Mouse (Mus musculus): Measurements from ENCODE around the gene Tgm4.
A peak's percentile ranks its signal among the peaks of the same experiment; 100 is the strongest.

Gene Tgm4

GRCm38 (mm10) chr9:123034426-123034825 is at the start of gene Tgm4:
Gene Tgm4, plus strand, starts transcription at chr9:123034726.
- no peak for DNase-seq (ENCODE audit: low spot score)

DNA sequence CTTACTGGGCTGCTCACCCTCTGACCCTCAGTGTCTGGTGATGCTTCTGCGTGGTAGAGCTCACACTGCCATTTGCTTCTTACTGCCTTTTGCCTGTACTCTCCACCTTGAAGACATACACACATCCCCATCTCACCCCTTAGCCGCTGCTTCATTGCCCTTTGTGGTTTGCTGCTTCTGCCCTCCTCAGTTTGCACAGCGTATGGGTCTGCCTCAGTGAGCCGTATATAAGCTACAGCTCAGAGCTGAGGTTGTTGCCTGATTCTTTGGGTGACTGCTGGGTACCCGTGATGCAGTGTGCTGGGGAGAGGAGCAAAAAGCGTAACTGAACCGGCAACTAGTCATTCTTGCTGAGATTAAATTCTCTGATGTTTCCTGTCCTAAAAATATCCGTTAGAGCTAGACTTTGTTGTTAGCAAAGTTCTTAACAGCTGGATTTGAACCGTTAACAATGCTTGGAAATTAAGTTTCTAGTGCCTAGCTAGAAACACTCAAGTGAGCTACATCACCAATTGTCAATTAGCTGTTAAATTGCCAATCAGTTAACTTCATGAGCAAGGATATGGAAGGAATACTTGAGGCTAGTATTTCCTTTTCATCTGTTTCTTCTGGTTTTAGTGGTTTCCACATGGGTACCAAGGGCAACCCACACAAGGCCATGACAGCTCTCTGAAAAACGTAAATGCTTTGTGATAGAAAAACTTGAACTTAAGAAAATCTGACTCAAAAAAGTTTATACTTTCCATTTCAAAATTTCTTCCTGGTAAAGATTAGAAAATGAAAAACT is 35.9 kb upstream of the Tgm4 start:
- DNase-seq (ENCODE audit: low spot score) = no peak

GRCm38 (mm10) chr9:122999193-122999586 is 35.3 kb upstream of the Tgm4 start:
- no peak for DNase-seq (ENCODE audit: low spot score)

DNA sequence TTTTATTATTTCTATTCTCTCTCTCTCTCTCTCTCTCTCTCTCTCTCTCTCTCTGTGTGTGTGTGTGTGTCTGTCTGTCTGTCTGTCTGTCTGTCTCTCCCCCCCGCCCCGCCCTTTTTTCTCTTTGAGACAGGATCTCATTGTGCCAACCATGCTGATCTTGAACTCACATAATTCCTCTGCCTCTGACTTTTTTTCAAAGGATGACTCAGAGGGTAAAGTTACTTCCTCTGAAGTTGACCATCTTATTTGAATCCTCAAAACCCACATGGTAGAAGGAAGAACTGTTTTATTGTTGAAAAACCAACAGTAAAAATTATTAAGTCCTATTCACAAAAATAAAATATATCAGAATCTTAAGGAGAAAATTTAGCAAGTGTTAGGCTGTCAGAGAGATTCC is 29.8 kb upstream of the Tgm4 start:
- DNase-seq (ENCODE audit: low spot score) = no peak

- DNase-seq (ENCODE audit: low spot score) = no peak
Measured at GRCm38 (mm10) chr9:123006071-123006470, 28.5 kb upstream of the Tgm4 start.

- peak; percentile 74 for DNase-seq (ENCODE audit: low spot score)
Measured at GRCm38 (mm10) chr9:123020995-123021631, 13.4 kb upstream of the Tgm4 start, which contains the start of gene Tmem42. Gene Tmem42, plus strand, starts transcription at chr9:123021326.

- DNase-seq (ENCODE audit: low spot score) = no peak
Measured at GRCm38 (mm10) chr9:123021636-123022379, 12.7 kb upstream of the Tgm4 start.

GRCm38 (mm10) chr9:123024201-123024600 is 10.3 kb upstream of the Tgm4 start:
- DNase-seq (ENCODE audit: low spot score) = no peak

- no peak for DNase-seq (ENCODE audit: low spot score)
Measured at GRCm38 (mm10) chr9:123031496-123032246, 2.9 kb upstream of the Tgm4 start.

- DNase-seq (ENCODE audit: low spot score) = no peak
Measured at GRCm38 (mm10) chr9:123047665-123048064, 13.1 kb downstream of the Tgm4 start.

DNA sequence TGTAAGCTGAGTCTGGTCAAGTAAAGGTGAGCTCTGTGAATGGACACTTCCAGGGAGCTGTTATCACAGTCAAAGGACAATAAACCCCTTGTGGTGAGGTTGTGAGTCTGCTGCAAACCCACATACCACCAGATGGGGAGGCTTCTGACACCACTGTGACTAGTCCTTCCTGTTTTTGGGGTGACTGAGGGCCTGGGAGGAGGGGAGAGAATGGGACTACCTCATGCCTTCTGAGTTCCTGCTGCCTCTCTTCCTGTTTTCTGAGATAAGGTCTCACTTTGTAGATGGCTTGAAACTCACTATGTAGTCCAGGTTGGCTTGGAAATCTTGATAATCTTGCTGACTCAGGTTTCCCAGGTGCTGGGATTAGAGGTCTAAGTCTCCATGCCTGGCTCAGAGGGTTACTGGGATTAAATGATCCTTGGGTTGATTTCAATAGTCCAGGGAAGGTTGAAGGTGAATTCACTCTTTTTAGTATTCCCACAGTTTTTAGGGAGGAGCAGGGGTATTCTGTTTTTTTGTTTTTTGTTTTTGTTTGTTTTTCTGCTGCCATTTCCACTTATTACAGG is 24.3 kb downstream of the Tgm4 start:
- no peak for DNase-seq (ENCODE audit: low spot score)

- DNase-seq (ENCODE audit: low spot score) = no peak
Measured at GRCm38 (mm10) chr9:123060172-123060571, 25.6 kb downstream of the Tgm4 start.

GRCm38 (mm10) chr9:123079149-123079548 is 44.6 kb downstream of the Tgm4 start:
- no peak for DNase-seq (ENCODE audit: low spot score)

DNA sequence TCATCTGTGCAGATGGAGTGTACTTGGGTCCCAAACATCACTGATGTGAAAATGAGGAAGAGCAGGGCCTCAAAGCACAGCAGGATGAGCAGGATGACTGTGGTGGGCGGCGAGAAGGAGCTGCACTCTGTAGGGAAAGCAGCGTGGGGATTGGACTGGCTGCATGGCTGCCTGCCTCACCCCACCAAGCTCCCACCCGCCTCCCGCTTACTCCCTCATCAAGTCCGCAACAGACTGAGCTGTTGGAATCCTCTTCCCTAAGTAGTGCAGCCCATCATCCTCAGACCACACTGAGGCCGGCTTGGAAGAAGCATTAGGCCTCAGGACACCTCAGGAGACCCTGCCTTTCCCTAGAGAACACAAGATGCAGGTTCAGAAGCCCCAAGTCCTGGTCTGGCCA is 45.8 kb downstream of the Tgm4 start:
- no peak for DNase-seq (ENCODE audit: low spot score)

DNA sequence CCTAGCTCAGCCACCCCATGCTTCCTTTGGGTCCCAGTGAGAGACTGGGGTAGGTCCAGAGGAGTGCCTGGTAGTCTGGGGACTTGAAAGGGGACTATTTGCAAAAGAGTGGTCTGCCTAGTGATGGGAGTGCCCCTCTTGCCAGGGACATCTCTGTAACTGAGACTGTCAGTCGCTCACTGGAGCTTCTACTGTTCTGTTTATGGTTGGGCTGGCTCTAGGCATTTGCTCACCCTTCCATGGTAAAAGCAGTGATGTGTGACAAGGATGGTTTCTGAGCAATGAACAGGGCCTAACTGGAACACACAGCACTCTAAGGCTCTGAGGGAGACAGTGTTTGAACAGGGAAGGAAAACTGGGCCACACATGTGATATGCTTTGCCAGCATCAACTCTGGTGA is 46.3 kb downstream of the Tgm4 start:
- DNase-seq (ENCODE audit: low spot score) = no peak

GRCm38 (mm10) chr9:123085373-123085772 is 50.8 kb downstream of the Tgm4 start:
- DNase-seq (ENCODE audit: low spot score) = no peak

- no peak for DNase-seq (ENCODE audit: low spot score)
Measured at GRCm38 (mm10) chr9:123087558-123087957, 53.0 kb downstream of the Tgm4 start.

DNA sequence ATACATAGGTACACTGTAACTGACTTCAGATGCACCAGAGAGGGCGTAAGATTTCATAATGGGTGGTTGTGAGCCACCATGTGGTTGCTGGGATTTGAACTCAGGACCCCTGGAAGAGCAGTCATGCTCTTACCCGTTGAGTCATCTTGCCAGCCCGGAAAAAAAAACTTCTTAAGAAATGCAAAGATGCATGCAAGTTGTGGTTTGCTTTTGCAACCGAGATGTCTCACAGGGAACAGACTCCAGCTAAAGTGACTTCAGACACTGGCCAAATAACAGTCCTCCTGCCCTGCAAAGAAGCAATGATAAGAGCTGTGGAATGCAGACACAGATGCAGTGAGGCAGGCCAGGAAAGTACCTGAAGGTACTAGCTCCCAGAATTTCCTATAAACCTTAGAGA is 56.3 kb downstream of the Tgm4 start:
- no peak for DNase-seq (ENCODE audit: low spot score)

DNA sequence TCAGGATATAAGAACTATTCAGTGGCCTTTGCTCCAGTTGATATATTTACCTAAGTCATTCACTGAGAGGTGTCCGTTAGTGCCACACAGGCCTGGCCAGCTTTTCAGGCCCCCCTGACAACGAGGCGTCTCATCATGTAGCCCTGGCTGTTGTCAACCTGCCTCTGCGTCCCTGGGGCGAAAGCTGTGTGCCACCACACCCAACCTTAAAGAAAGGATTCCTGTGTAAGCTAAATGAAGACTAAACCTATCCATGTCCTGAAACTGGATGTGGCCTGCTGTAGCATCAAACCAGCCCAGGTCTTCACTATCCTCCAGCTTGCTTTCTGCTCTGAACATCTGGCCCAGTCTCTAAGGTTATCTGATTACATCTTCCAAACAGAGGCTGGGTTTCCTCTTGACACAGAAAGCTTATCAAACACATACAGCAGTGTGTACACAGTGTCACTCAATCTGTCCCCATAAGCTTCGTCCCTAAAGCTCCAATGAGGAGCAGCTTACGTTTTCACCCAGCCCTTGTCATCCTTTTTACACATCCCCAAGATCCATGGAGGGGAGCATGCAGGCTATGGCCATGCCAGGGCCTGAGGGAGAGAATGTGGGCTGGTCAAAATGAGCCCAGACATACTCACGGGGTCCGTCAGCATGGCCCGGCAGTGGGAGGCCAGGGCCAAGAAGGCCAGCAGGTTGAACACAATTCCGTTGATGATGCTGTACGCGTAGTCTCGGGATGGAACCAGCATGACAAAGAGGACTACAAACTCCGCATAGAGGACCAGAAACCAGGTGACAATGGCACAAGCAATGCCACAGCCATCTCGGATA is 65.3 kb downstream of the Tgm4 start:
- no peak for DNase-seq (ENCODE audit: low spot score)

DNA sequence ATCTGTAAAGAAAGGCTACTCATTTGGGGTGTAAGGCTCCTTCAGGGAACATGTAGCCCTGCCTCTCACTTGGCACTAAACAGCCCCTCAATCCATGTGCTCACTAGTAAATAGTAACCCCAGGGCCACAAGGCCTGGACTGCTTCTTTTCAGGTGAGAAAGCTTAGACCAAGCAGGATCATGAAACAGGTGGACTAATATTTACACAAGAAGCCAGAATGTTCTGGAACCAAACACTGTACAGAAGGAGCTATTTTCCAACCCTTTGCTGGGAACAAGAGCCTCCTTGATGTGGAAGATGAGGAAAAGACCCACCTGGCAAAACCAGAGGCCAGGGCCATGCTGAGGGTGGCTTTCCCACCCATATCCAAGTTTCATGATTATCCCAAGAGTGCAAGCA is 68.9 kb downstream of the Tgm4 start:
- DNase-seq (ENCODE audit: low spot score) = no peak

DNA sequence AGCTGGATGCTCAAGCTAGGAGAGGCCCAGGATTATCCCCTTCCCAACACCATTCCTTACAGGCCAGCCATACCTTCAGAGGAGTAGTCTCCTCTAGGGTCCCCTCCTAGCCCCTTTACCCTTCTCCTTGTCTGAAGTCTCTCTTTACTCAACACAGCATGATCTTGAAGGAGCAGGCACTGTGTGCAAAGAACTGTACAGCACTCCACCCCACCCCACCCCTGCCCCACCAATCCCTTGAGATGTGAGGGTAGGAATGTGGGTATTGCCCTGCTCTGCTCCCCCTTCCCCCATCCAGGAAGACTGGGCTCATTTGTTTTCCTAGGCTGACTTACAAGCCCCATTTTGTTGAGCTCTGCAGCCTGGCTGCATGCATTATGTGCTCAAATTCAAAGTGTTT is 69.8 kb downstream of the Tgm4 start:
- no peak for DNase-seq (ENCODE audit: low spot score)
